Mouse (Mus musculus): ENCODE results near the gene Dhx35. TPM values are rescaled to one million over a fixed set of nuclear protein-coding genes. Genes with fewer than 3 reads are reported as not detected.

Gene Dhx35
- total and polyA plus RNA-seq, 2 experiments from 2014 or later = 10.0 to 30.7 TPM

DNA sequence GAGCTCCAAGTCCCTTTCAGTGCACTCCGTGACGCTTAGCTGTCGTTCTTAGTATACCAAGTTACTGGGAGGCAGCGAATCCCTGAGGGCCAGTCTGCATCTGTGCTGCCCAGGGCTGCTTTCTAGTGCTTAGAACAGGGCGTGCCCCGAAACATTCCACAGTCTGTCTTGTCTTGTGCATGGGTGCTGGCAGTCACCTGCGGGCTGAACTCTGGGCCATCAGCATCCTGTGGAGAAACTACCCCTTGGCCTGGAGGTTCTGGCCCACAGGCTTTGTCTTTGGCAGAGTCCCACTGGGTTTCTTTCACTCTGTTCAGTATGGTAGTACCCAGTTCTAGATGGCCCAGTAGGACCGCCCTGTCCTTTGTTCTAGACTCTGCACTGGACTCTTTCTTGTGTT lies 6.2 kb downstream of the Dhx35 start:
- no peaks in the 10 kb centered on the region for H3K4me1 ChIP-seq (ENCODE audit: insufficient read depth, low read length)
- 93% methylated on average over 8 of the region's 8 CpGs for WGBS
- no peak for ATAC-seq

DNA sequence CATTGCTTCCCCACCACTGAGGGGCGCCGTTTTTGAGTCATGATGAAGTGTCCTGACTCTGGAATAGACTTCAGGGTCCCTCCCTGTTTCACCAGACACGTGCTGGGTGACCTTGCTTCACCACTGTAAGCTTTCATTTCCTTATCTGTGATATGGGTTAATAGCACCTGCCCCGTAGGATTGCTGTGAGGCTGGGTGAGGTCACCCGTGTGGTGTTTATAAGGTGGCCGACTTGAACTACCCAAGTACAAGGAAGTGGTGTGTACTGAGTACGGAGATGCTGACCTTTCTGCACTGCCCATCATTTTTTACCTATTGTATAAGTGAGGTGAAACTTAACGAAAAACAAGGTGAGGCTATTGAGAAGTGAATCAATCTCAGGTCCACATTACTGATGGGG lies 9.0 kb downstream of the Dhx35 start:
- Histone ChIP-seq H3K36me3 (ENCODE audit: insufficient read depth, low read length) (peaks cover 12% of the 10 kb centered on the region; the same call in 1 of the 2 replicates), H3K9ac (replicated peaks; ENCODE audit: low read length) (no peak overlapping the region), H3K4me3 (ENCODE audit: low read length) (no peak overlapping the region), H3K4me1 (ENCODE audit: insufficient read depth, low read length) (no peaks in the 10 kb centered on the region), H3K4me2 (ENCODE audit: low read depth, low read length) (no peak overlapping the region), H3K9me3 (ENCODE audit: low read length) (no peaks in the 10 kb centered on the region), H3K27ac (no peak overlapping the region), H3K27me3 (ENCODE audit: insufficient read depth, low read length) (no peaks in the 10 kb centered on the region)
- no peak for ATAC-seq
- DNase-seq (ENCODE audit: low spot score) = no peak
- 92% methylated on average over 8 of the region's 8 CpGs for WGBS
- TF ChIP-seq CTCF (IDR thresholded peaks at IDR 0.05; ENCODE audit: low read depth) = no peak

More for the DNA sequence above, 6.2 kb downstream of the Dhx35 start:
- Histone ChIP-seq H3K27me3 (ENCODE audit: insufficient read depth, low read length) (no peaks in the 10 kb centered on the region), H3K4me2 (ENCODE audit: low read depth, low read length) (no peak overlapping the region), H3K36me3 (ENCODE audit: insufficient read depth, low read length) (peaks cover 12% of the 10 kb centered on the region; the same call in 1 of the 2 replicates), H3K4me3 (ENCODE audit: low read length) (no peak overlapping the region), H3K9me3 (ENCODE audit: low read length) (no peaks in the 10 kb centered on the region), H3K9ac (replicated peaks; ENCODE audit: low read length) (no peak overlapping the region), H3K27ac (no peak overlapping the region)
- DNase-seq (ENCODE audit: low spot score) = no peak
- TF ChIP-seq CTCF (IDR thresholded peaks at IDR 0.05; ENCODE audit: low read depth) = no peak

DNA sequence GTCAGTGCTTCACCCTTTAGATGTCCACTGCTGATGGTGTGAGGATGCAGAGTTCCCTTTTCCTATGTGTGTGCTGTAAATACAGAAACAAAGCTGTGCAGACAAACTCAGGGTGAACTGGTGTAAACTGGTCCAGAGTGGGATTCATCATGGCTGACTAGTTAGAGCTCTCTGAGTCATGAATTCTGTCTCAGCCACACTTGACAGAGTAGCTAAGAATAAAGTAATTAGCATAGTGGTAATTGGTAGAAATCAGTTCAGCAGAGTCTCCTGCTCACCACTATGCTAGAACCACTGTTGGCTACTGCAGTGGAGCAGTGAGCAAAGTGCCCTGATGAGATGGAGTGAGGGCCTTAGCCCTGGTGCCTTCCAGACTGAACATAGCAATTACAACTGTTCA lies 21.1 kb downstream of the Dhx35 start:
- Histone ChIP-seq H3K4me2 (ENCODE audit: low read depth, low read length) (no peak overlapping the region), H3K36me3 (ENCODE audit: insufficient read depth, low read length) (peaks cover 6% of the 10 kb centered on the region; the same call in 1 of the 2 replicates), H3K9me3 (ENCODE audit: low read length) (no peaks in the 10 kb centered on the region), H3K27me3 (ENCODE audit: insufficient read depth, low read length) (no peaks in the 10 kb centered on the region), H3K9ac (replicated peaks; ENCODE audit: low read length) (no peak overlapping the region), H3K4me1 (ENCODE audit: insufficient read depth, low read length) (no peaks in the 10 kb centered on the region), H3K27ac (no peak overlapping the region), H3K4me3 (ENCODE audit: low read length) (no peak overlapping the region)
- DNase-seq (ENCODE audit: low spot score) = no peak
- no peak for ATAC-seq
- no peak for TF ChIP-seq CTCF (IDR thresholded peaks at IDR 0.05; ENCODE audit: low read depth)

DNA sequence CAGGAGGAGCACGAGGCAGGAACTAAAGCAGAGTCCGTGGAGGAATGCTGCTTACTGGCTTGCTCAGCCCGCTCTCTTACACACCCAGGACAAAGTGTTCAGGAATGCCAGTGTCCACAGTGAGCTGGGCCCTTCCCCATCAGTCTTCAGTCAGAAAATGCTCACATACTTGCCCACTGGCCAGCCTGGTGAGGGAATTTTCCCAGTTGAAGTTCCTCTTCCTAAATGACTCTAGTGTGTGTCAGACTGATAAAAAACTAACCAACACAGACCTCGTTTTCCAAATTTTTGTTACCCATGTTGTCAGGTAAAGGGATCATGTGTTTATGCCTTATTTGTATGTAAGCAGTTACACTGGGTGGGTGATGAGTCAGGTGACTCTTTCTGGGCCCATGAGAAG lies 21.6 kb downstream of the Dhx35 start:
- peaks cover 6% of the 10 kb centered on the region; the same call in 1 of the 2 replicates for H3K36me3 ChIP-seq (ENCODE audit: insufficient read depth, low read length)
- H3K27ac ChIP-seq = no peak overlapping the region
- no peaks in the 10 kb centered on the region for H3K4me1 ChIP-seq (ENCODE audit: insufficient read depth, low read length)
- no peak overlapping the region for H3K4me2 ChIP-seq (ENCODE audit: low read depth, low read length)
- ATAC-seq (no peak), DNase-seq (ENCODE audit: low spot score) (no peak)
- 94% methylated on average over 4 of the region's 4 CpGs for WGBS
- H3K4me3 ChIP-seq (ENCODE audit: low read length) = no peak overlapping the region
- H3K9ac ChIP-seq (replicated peaks; ENCODE audit: low read length) = no peak overlapping the region
- H3K9me3 ChIP-seq (ENCODE audit: low read length) = no peaks in the 10 kb centered on the region
- no peak for TF ChIP-seq CTCF (IDR thresholded peaks at IDR 0.05; ENCODE audit: low read depth)
- H3K27me3 ChIP-seq (ENCODE audit: insufficient read depth, low read length) = no peaks in the 10 kb centered on the region

DNA sequence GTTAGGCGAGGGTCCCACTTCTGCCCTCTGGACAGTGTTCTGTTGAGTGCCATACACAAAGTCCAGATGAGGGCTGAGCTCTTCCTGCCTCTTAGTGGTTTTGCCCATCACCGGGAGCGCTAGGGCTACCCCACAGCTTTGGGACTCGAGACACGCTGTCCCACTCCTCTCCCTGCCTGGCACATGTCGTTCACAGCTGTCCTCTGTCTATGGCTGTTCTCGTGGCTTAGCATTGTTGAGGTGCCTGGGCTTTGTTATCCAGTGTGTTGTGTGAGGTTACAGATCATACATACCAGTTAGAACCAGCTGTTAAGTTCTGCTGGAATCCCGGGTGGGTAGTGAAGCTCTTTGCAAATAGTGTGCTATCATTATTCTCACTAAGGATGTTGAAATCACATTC lies 23.1 kb downstream of the Dhx35 start:
- Histone ChIP-seq H3K4me2 (ENCODE audit: low read depth, low read length) (no peak overlapping the region), H3K4me1 (ENCODE audit: insufficient read depth, low read length) (no peaks in the 10 kb centered on the region), H3K4me3 (ENCODE audit: low read length) (no peak overlapping the region), H3K36me3 (ENCODE audit: insufficient read depth, low read length) (peaks cover 6% of the 10 kb centered on the region; the same call in 1 of the 2 replicates), H3K9me3 (ENCODE audit: low read length) (no peaks in the 10 kb centered on the region), H3K27ac (no peak overlapping the region), H3K9ac (replicated peaks; ENCODE audit: low read length) (no peak overlapping the region), H3K27me3 (ENCODE audit: insufficient read depth, low read length) (no peaks in the 10 kb centered on the region)
- WGBS = 89% methylated on average over 8 of the region's 8 CpGs
- ATAC-seq (no peak), DNase-seq (ENCODE audit: low spot score) (no peak)
- no peak for TF ChIP-seq CTCF (IDR thresholded peaks at IDR 0.05; ENCODE audit: low read depth)

DNA sequence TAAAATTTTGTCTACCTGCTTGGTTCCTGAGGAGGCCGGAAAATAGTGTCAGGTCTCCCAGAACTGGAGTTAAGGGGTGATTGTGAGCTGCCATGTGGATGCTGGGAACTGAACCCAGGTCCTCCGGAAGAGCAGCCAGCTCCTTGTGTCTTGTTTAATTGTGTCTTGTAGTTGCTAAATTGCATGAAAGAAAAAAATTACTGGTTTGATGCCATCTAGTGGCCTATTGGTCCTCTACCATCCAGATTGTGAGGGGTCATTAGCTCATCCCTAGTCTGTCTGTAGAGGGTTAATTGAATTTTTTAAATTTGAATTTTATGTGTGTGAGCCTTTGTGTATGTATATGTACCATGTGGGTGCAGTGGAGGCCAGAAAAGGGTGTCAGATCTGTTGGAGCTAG lies 33.5 kb downstream of the Dhx35 start:
- Histone ChIP-seq H3K27me3 (ENCODE audit: insufficient read depth, low read length) (no peaks in the 10 kb centered on the region), H3K9me3 (ENCODE audit: low read length) (no peaks in the 10 kb centered on the region), H3K9ac (replicated peaks; ENCODE audit: low read length) (no peak overlapping the region), H3K4me3 (ENCODE audit: low read length) (no peak overlapping the region), H3K36me3 (ENCODE audit: insufficient read depth, low read length) (peaks cover 19% of the 10 kb centered on the region; the same call in 1 of the 2 replicates), H3K27ac (no peak overlapping the region), H3K4me1 (ENCODE audit: insufficient read depth, low read length) (no peaks in the 10 kb centered on the region), H3K4me2 (ENCODE audit: low read depth, low read length) (no peak overlapping the region)
- WGBS = 84% methylated on average over 2 of the region's 2 CpGs
- 0 out of 2 replicates have a peak, but pooled peaks have one; percentile 4 for TF ChIP-seq CTCF (IDR thresholded peaks at IDR 0.05; ENCODE audit: low read depth)
- ATAC-seq (no peak), DNase-seq (ENCODE audit: low spot score) (no peak)

DNA sequence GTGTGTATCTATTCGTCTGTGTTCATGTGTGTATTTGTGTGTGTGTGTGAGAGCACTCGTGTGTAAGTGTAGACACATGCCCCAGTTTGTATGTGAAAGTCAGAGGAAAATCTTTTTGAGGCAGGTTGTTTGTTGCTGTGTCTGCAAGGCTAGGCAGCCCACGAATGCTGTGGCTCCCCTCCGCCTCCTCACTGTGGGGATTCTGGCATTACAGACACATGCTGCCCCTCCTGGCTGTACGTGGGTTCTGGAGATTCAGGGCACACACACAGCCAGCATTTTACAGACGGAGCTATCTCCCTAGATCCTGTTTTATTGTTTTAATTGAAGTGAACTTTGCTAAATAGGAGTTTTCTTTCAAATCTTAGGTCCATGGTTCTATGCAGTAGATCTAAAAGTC lies 35.1 kb downstream of the Dhx35 start:
- no peak overlapping the region for H3K27ac ChIP-seq
- H3K4me1 ChIP-seq (ENCODE audit: insufficient read depth, low read length) = no peaks in the 10 kb centered on the region
- TF ChIP-seq CTCF (IDR thresholded peaks at IDR 0.05; ENCODE audit: low read depth) = peak; percentile 10; the same call in 1 of the 2 replicates
- H3K9ac ChIP-seq (replicated peaks; ENCODE audit: low read length) = no peak overlapping the region
- WGBS = 61% methylated on average over 6 of the region's 6 CpGs
- no peak for ATAC-seq
- no peak overlapping the region for H3K4me2 ChIP-seq (ENCODE audit: low read depth, low read length)
- H3K36me3 ChIP-seq (ENCODE audit: insufficient read depth, low read length) = peaks cover 23% of the 10 kb centered on the region
- H3K9me3 ChIP-seq (ENCODE audit: low read length) = no peaks in the 10 kb centered on the region
- no peaks in the 10 kb centered on the region for H3K27me3 ChIP-seq (ENCODE audit: insufficient read depth, low read length)
- no peak overlapping the region for H3K4me3 ChIP-seq (ENCODE audit: low read length)
- no peak for DNase-seq (ENCODE audit: low spot score)

Data from hindbrain, postnatal 0 days (tissue).